Mouse (Mus musculus) neural tube, embryonic 11.5 days (tissue): ENCODE measurements around the gene Rab2b. TPM values are rescaled to one million over a fixed set of nuclear protein-coding genes. Genes with fewer than 3 reads are reported as not detected.

Experiments
- polyA plus RNA-seq: library from polyadenylated mRNA; unstranded; fragments of >200 nt; fragmentation: Nextera tagmentation; extraction: Ambion mirVana; gene quantifications from 2 replicates; pipeline ENCODE4 v1.2.1, GENCODE M21; 2014

Gene Rab2b
- polyA plus RNA-seq, 1 experiment from 2014 or later = 38.2 TPM

Other genes with a start within 250 kb of the Rab2b start
- not detected in 2 replicates for gene Olfr221, start 237.1 kb downstream of the Rab2b start, polyA plus RNA-seq
- 901 and 908 TPM in 2 replicates for gene Hnrnpc, start 175.5 kb downstream of the Rab2b start, polyA plus RNA-seq
- 96.8 and 101 TPM in 2 replicates for gene Rpgrip1, start 168.8 kb downstream of the Rab2b start, polyA plus RNA-seq
- gene Supt16, start 82.1 kb downstream of the Rab2b start, polyA plus RNA-seq = 69.9 and 75.0 TPM in 2 replicates
- 56.4 and 58.4 TPM in 2 replicates for gene Chd8, start 21.8 kb downstream of the Rab2b start, polyA plus RNA-seq
- gene Tox4, start 399 bp downstream of the Rab2b start, polyA plus RNA-seq = 52.0 and 54.9 TPM in 2 replicates
- gene Mettl3, start 25.6 kb upstream of the Rab2b start, polyA plus RNA-seq = 47.1 and 54.6 TPM in 2 replicates
- 51.9 and 54.5 TPM in 2 replicates for gene Sall2, start 49.2 kb upstream of the Rab2b start, polyA plus RNA-seq
- 0.48 TPM in 1 of 2 replicates, not detected in the other for gene Olfr1513, start 76.9 kb upstream of the Rab2b start, polyA plus RNA-seq
- not detected in 2 replicates for gene Olfr1512, start 99.6 kb upstream of the Rab2b start, polyA plus RNA-seq
- gene Olfr1511, start 117.8 kb upstream of the Rab2b start, polyA plus RNA-seq = not detected in 2 replicates
- gene Olfr1510, start 134.8 kb upstream of the Rab2b start, polyA plus RNA-seq = not detected in 2 replicates
- gene Olfr1509, start 163.4 kb upstream of the Rab2b start, polyA plus RNA-seq = not detected in 2 replicates
- gene Olfr1508, start 187.9 kb upstream of the Rab2b start, polyA plus RNA-seq = not detected in 2 replicates
- gene Olfr1507, start 216.2 kb upstream of the Rab2b start, polyA plus RNA-seq = not detected in 2 replicates